Mouse (Mus musculus) spleen, embryonic (tissue): ENCODE measurements around the gene AI597479.
"Not testable (repeated sequence)": the region's sequence is repeated elsewhere in the genome, so short reads cannot be mapped to it uniquely, and the experiment has no call there.

Experiments
- CTCF ChIA-PET: fragments of 350-600 bp; sonication (Branson Sonifier 250); formaldehyde crosslinking; loops from one replicate; lab custom pipeline; 2022; lab: Charles Lee

The AI597479 gene

DNA sequence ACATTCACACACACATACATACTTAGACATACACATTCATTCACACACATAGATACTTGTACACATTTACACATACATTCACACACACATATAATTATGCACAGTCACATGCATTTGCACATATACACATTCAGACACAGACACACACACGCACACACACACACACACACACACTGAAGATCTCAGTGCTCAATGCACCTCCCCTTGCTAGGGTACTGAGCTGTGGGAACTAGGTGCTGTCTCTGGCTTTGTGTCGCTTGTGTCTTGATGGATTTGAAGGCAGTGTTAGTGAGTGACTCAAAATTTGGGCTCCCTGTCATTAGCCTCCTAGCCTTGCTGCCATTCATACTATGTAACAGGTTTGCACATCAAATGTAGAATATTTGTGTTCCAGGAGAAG is 24.1 kb downstream of the AI597479 start:
- CTCF ChIA-PET: no interaction called here

DNA sequence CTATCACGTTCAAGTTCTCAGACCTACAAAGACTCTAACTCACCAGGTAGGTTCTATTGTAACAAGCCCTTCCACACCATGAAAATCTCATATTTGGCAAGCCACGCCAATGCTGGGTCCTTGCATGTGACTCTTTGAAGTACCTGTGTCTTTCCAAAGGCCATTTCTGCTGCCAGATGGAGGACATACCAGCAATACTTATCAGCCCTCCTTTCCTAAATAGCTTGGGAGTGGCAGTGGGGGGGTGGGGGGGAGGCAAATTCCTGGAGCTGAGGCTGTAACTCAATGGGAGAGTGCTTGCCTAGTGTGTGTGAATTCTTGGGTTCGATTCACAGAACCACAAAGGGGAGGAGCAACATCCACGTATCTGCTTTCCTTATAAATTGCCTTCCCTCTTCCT is 26.2 kb downstream of the AI597479 start:
- CTCF ChIA-PET: no interaction called here

GRCm38 (mm10) chr1:43127196-43127595 is 28.7 kb downstream of the AI597479 start:
- CTCF ChIA-PET: no interaction called here

DNA sequence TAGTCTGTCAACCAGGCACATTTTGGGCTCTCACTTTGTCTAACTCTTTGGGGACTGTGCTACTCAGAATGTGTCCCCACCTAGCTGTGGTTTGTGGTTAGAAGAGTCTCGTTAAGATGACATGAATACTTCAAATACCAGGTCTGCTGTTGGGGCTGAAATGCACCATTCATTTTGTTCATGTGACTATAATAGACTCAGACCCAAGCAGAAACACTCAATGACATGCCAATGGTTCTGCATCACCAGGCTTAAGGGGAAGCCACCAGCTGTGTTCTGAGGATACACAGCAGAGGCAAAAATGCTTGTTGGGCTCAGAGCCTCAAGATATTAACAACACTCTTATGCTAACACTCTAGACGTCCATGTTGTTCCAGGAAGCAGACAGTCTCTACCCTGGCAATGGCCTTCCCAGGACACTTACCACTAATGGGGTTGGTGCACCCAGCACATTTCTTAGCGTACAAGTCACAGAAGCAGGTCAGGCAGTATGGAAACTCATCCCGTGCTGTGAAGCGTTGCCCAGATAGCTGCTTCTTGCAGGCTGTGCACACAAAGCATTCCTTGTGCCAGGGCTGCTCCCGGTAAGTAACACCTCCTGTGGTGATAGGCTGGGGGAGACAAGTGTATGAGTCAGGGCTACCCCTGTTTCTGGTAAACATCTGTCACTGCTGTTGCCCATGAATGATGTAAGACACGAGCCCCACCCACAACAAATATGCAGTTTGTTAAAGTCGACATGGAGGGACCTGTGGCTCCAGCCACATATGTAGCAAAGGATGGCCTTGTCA is 29.5 kb downstream of the AI597479 start:
- CTCF ChIA-PET: no interaction called here

DNA sequence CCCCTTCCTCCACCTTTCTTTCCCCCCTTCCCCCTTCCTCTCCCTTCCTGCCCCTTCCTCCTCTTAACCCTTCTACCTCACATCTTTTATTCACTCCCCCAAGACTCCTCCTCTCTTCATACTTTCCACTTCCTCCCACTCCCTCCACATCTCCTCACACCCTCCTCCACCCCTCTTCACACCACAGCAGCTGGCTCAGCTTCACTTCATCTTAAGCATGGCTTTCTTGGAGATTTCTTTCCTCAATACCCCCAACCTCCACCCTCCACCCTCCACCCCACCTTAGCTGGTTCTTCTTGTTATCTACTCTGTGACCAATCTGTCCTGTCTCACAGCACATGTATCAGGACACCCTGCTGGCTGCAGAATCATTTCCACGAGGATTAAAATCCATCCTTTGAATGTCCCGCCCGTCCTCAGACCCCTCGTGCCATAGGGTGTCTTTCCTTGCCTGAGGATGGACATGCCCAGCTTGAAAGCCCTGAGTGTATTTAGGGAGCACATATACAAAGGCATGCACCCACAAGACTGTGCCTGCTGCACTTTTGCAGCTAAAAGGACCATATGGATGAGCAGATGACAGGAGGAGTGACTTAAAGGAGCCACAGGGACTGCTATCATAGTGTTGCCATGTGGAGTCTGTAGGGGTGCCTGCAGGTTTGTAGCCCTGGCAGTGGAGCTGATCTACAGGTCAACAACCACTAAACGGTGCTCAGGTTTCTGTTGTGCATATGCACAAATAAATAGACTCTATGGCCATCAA is 31.9 kb downstream of the AI597479 start:
- CTCF ChIA-PET: no interaction called here

GRCm38 (mm10) chr1:43131591-43131990 is 33.1 kb downstream of the AI597479 start:
- CTCF ChIA-PET: no interaction called here

DNA sequence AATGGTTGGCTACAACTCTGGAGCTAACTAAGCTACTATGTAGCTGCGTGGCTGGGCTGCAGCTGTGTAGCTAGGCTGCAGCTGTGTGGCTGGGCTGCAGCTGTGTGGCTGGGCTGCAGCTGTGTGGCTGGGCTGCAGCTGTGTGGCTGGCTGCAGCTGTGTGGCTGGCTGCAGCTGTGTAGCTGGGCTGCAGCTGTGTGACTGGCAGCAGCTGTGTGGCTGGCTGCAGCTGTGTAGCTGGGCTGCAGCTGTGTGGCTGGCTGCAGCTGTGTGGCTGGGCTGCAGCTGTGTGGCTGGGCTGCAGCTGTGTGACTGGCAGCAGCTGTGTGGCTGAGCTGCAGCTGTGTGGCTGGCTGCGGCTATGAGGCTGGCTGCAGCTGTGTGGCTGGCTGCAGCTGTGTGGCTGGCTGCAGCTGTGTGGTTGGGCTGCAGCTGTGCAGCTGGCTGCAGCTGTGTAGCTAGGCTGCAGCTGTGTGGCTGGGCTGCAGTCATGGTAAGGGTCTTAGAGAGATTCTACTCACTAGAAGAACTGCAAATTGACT is 38.0 kb downstream of the AI597479 start:
- CTCF ChIA-PET: not testable (repeated sequence)

GRCm38 (mm10) chr1:43137334-43137733 is 38.8 kb downstream of the AI597479 start:
- CTCF ChIA-PET: no interaction called here

DNA sequence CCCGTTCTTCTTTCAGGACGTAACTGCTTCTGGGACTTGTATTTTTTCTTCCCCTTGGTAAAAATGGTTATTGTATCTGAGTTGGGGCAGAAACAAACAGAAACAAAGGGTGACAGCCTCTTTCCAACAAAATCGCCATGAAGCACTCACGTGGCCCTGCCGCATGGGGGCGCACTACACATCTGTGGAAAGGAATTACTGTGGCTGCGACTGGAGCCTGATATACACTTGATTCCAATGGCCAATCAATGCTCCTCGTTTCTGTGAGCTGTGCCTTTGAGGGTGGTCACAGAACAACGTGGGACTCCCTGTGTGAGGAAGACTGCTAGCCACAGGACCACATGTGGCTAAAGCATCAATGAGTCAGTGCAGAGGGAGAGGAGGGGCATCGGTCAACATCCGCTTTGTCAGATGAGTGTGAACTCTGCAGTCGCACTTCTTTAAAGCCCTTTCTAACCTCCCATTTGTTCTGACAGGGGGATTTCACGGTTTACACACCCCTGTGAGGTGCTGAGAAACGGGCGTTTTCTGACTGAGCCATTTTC is 39.8 kb downstream of the AI597479 start:
- CTCF ChIA-PET: interaction anchor here (1.3 to 1.4 kb wide), 2 partner anchors 18 to 126 kb away, joined by 3 to 4 read pairs; no protein-coding TSS in a partner anchor

DNA sequence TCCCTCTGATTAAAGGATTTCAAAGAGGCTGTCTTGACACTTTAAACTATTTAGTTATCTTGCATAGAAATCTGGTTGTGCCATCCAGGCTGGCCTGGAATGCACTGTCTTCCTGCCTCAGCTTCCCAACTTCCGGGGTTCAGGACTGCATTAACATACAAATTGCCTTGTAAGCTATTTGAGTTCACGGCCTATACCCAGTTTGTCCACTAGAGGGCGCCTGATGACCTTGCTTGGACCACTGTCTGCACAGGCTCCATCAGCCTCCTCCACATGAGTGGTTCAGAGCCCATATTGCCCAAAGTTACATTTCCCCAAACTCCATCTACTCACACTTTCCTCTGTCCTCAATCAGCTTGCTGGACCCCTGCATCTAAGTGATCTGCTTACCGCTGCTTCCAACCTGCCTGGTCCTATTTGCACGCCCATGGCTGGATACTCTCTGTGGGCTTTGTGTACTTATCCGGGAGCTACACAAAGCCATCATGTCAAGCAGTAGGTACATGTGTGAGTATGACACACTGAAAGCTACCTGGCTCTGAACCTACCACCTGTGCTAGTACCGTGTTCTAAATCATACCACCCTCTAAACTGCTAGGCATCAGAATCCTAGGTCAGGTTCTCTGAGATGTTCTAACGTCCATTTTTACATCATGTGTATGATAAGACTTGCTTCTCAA is 41.2 kb downstream of the AI597479 start:
- CTCF ChIA-PET: interaction anchor here (0.8 to 1.4 kb wide), 4 partner anchors 20 to 125 kb away, joined by 3 to 4 read pairs (median 3); no protein-coding TSS in a partner anchor

GRCm38 (mm10) chr1:43141555-43141961 is 43.0 kb downstream of the AI597479 start:
- CTCF ChIA-PET: no interaction called here

DNA sequence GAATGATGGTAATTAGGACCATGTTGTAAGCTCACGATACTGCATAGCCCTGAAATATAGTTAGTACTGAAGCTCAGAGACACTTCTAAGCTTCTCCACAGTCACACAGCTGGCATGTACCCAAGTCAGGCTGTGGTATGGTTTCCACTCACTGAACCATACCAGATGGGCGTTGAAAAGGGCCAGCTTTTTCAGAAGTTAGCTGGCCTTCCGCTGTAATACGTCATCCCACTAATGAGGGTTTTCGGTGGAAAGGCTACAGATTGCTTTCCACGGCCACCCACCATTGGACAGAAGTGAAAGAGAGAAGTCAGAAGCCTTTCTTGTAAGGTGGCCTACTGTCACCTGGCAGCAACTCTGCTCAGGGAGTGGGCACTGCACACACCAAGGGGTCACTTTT is 44.3 kb downstream of the AI597479 start:
- CTCF ChIA-PET: no interaction called here

- CTCF ChIA-PET: no interaction called here
Measured at GRCm38 (mm10) chr1:43143284-43143683, 44.8 kb downstream of the AI597479 start.

DNA sequence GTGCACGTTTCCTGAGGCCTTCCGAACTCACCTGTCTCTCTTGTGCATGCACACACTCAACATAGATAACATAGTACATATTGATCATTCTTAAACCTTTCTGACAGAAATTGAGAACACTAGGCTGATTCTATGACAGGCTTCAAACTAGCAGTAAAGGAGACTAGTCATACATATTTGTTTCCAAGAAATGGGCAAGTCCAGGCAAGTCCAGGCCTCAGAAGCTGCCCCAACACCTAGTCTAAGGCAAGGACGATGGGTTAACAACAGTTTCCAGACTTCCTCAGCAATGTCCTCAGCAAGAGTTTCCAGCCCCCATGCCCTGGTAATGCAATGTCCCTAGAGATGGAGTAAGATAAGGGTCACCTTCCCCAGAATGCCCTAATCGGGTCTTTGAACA is 45.3 kb downstream of the AI597479 start:
- CTCF ChIA-PET: no interaction called here

DNA sequence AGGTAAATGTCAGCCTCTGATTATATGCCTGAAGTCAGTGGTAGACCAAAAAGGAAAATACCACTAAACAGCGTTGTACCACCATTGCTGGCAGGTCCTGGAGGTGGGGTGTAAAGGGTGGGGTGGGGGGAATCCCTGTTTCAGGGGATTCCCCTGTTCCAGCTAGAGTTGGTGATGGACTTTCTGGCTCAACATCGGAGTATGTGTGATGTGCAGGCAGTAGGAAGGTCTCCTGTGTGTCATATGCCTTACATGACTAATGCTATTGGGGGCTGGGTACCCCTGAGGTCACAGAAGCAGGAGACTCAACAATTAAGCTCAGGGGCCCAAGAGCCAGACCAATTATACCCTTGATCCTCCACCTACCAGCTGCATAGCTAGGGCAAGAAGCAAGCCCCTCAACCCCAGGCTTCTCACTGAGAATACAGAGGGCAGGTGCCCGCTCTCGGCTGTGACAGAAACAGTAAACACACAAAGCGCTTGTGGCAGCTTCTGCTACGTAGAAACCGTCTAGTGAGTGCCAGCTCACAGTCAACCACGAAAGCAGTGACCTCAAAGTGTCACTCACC is 45.9 kb downstream of the AI597479 start:
- CTCF ChIA-PET: no interaction called here

GRCm38 (mm10) chr1:43145388-43145787 is 46.9 kb downstream of the AI597479 start:
- CTCF ChIA-PET: no interaction called here

GRCm38 (mm10) chr1:43147474-43147873 is 49.0 kb downstream of the AI597479 start:
- CTCF ChIA-PET: no interaction called here

- CTCF ChIA-PET: interaction anchor here (0.5 kb wide), 1 partner anchor 9 kb away, joined by 4 read pairs; no protein-coding TSS in a partner anchor
Measured at GRCm38 (mm10) chr1:43150225-43150624, 51.7 kb downstream of the AI597479 start.

DNA sequence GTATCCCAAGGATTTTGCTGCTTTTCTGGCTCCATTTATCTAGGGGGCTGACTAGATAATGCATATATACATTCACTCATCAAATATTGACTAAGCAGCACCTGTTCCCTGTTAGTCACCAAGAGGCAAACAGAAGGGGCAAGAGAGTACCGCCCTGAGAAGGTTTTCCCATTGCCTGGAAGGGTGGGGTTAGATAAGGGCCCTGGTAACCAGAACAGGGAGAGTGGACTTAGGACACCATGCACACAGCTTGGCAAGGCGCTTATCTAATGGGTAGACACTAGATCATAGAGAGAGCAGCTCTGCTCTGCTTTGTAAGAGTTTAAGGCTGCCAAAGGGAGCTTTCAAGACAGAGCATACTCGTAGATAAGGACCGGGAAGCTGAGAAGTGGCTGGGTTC is 54.1 kb downstream of the AI597479 start:
- CTCF ChIA-PET: no interaction called here

- CTCF ChIA-PET: no interaction called here
Measured at GRCm38 (mm10) chr1:43153538-43153937, 55.0 kb downstream of the AI597479 start.

- CTCF ChIA-PET: no interaction called here
Measured at GRCm38 (mm10) chr1:43154491-43154890, 56.0 kb downstream of the AI597479 start.
